Mouse (Mus musculus) forebrain, postnatal 0 days (tissue): ENCODE data around the gene 4930404N11Rik. TPM values are rescaled to one million over a fixed set of nuclear protein-coding genes. Genes with fewer than 3 reads are reported as not detected.

Experiments
- ATAC-seq: fragments of 200-750 bp; cut with Nextera tagmentation; 2 replicates; pipeline ENCODE4 v1.8.0; 2017; ENCODE audit warnings: mild to moderate bottlenecking, moderate library complexity
- DNase-seq: peaks from one replicate; pipeline ENCODE4 v3.0.0-alpha.2; 2015
- H3K27ac ChIP-seq: fragments of 300-500 bp; sonication (generic); 2 replicates; pipeline ENCODE4 v1.5.1; 2014; ENCODE audit warnings: low read depth, mild to moderate bottlenecking, antibody characterized with exemption, low read length, moderate library complexity, mixed read lengths
- H3K27me3 ChIP-seq: fragments of 300-500 bp; sonication (generic); 2 replicates; pipeline ENCODE4 v1.6.1; 2014; ENCODE audit warnings: mild to moderate bottlenecking, low read length, mixed read lengths; ENCODE audit not compliant: insufficient read depth
- H3K36me3 ChIP-seq: fragments of 300-500 bp; sonication (generic); 2 replicates; pipeline ENCODE4 v1.6.1; 2014; ENCODE audit warnings: mild to moderate bottlenecking, moderate library complexity; ENCODE audit not compliant: insufficient read depth
- H3K4me1 ChIP-seq: fragments of 300-500 bp; sonication (generic); 2 replicates; pipeline ENCODE4 v1.6.1; 2014; ENCODE audit warnings: antibody characterized with exemption; ENCODE audit not compliant: insufficient read depth
- H3K4me2 ChIP-seq: fragments of 300-500 bp; sonication (generic); 2 replicates; pipeline ENCODE4 v1.6.1; 2014; ENCODE audit warnings: low read depth, mild to moderate bottlenecking, moderate library complexity
- H3K4me3 ChIP-seq: fragments of 300-500 bp; sonication (generic); 2 replicates; pipeline ENCODE4 v1.5.1; 2014; ENCODE audit warnings: low read depth, low read length, mixed read lengths
- H3K9ac ChIP-seq: fragments of 300-500 bp; sonication (generic); 2 replicates; pipeline ENCODE4 v1.6.1; 2014; ENCODE audit warnings: mild to moderate bottlenecking
- H3K9me3 ChIP-seq: fragments of 300-500 bp; sonication (generic); 2 replicates; pipeline ENCODE4 v1.6.1; 2016; ENCODE audit warnings: low read length
- CTCF ChIP-seq: sonication (generic); IDR thresholded peaks from 2 replicates; pipeline ENCODE4 v1.5.1; 2016; ENCODE audit warnings: antibody characterized with exemption, control low read depth, low read depth
- WGBS: fragments of 180-500 bp; shearing (Covaris S2); extraction: QIAGEN DNeasy Blood & Tissue Kit; methylation state at CpG from one replicate; pipeline ENCODE4 v1.1.7; 2014; 5-methylcytosine and 5-hydroxymethylcytosine counted together
- polyA plus RNA-seq: library from polyadenylated mRNA; unstranded; fragments of >200 nt; fragmentation: Nextera tagmentation; extraction: Ambion mirVana; gene quantifications from 2 replicates; pipeline ENCODE4 v1.2.1, GENCODE M21; 2015
- total RNA-seq: library from RNA; depleted of rRNA; stranded (reverse); fragments of >200 nt; gene quantifications from 2 replicates; pipeline ENCODE4 v1.2.3, GENCODE M21; 2014

4930404N11Rik gene
- total and polyA plus RNA-seq, 2 experiments from 2014 or later: 0.16 TPM; not detected in 1

- no peak for TF ChIP-seq CTCF
- WGBS: 74% methylated on average over 10 of the region's 10 CpGs
Observed at GRCm38 (mm10) chr10:81329194-81329975, 36.2 kb downstream of the 4930404N11Rik start.

GRCm38 (mm10) chr10:81328386-81328785 lies 37.2 kb downstream of the 4930404N11Rik start, which contains the start of gene Tbxa2r:
Tbxa2r (plus strand) TSS chr10:81328731.
- ATAC-seq (no peak), DNase-seq (no peak)
- Histone ChIP-seq H3K9me3 (no peaks in the 10 kb centered on the region), H3K36me3 (peaks cover 44% of the 10 kb centered on the region), H3K27me3 (no peaks in the 10 kb centered on the region), H3K4me1 (no peaks in the 10 kb centered on the region), H3K4me2 (no peak within 1 kb of the TSS), H3K27ac (no peak within 1 kb of the TSS), H3K4me3 (no peak within 1 kb of the TSS), H3K9ac (no peak within 1 kb of the TSS)
- no peak for TF ChIP-seq CTCF
- WGBS: 32% methylated on average over 10 of the region's 10 CpGs

More at GRCm38 (mm10) chr10:81329194-81329975, 36.2 kb downstream of the 4930404N11Rik start:
- Histone ChIP-seq H3K27ac (no peak overlapping the region), H3K36me3 (peaks cover 34% of the 10 kb centered on the region), H3K27me3 (no peaks in the 10 kb centered on the region), H3K4me3 (no peak overlapping the region), H3K9me3 (no peaks in the 10 kb centered on the region), H3K9ac (no peak overlapping the region), H3K4me2 (no peak overlapping the region), H3K4me1 (no peaks in the 10 kb centered on the region)
- DNase-seq (no peak), ATAC-seq (no peak)

- ATAC-seq: no peak
- no peaks in the 10 kb centered on the region for H3K9me3 ChIP-seq
- no peaks in the 10 kb centered on the region for H3K4me1 ChIP-seq
- no peak overlapping the region for H3K27ac ChIP-seq
- H3K27me3 ChIP-seq: no peaks in the 10 kb centered on the region
- TF ChIP-seq CTCF: no peak
- no peak overlapping the region for H3K4me2 ChIP-seq
- WGBS: 63% methylated on average over 2 of the region's 2 CpGs
- no peak overlapping the region for H3K4me3 ChIP-seq
- H3K36me3 ChIP-seq: peaks cover 48% of the 10 kb centered on the region
- H3K9ac ChIP-seq: no peak overlapping the region
- no peak for DNase-seq
Observed at GRCm38 (mm10) chr10:81327959-81328358, 37.7 kb downstream of the 4930404N11Rik start.

DNA sequence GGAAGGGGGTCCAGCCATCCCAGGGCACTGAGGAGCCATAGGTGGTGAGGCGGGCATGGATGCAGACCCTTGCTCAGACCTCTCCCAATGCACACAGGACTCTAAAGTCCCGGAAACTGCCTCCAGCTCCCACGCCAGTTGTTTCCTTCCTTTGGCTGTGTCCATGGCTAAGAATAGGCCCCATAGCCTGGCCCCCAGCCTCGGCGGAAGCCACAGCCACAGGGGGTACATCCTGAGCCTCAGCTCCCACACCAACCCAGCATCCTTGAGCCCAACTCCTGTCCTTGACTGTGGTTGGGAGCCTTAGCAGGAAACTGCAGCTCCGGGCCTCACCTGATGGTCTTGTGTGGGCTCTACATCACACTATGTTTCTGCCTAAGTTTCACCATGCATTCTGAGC lies 38.8 kb downstream of the 4930404N11Rik start:
- no peak for TF ChIP-seq CTCF
- 88% methylated on average over 6 of the region's 6 CpGs for WGBS
- Histone ChIP-seq H3K4me1 (0 out of 2 replicates have a peak, but pooled peaks cover 1% of the 10 kb centered on the region), H3K27ac (0 out of 2 replicates have a peak overlapping the region, but pooled peaks have one; percentile 40), H3K4me2 (no peak overlapping the region), H3K4me3 (no peak overlapping the region), H3K36me3 (peaks cover 54% of the 10 kb centered on the region), H3K27me3 (no peaks in the 10 kb centered on the region), H3K9ac (no peak overlapping the region), H3K9me3 (no peaks in the 10 kb centered on the region)
- no peak for ATAC-seq
- no peak for DNase-seq

DNA sequence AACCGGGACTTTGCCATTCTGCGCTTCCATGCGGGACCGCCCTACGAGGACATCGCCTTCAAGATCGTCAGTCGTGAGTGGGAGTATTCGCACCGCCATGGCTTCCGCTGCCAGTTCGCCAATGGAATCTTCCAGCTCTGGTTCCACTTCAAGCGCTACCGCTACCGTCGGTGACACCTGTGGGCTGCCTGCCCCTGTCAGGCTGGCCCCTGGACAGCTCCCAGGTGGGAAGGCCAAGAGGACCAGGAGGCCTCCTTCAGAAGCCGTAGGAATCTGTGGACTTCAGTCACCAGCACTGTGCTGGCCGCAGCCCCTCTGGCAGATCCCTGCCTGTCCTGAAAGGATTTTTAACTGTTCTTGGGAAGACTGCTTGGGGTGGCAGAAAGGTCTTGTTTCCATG lies 39.8 kb downstream of the 4930404N11Rik start:
- H3K4me2 ChIP-seq: no peak overlapping the region
- no peak for DNase-seq
- no peak overlapping the region for H3K27ac ChIP-seq
- no peak for TF ChIP-seq CTCF
- no peaks in the 10 kb centered on the region for H3K9me3 ChIP-seq
- H3K4me1 ChIP-seq: 0 out of 2 replicates have a peak, but pooled peaks cover 5% of the 10 kb centered on the region
- H3K36me3 ChIP-seq: peaks cover 54% of the 10 kb centered on the region
- no peak overlapping the region for H3K9ac ChIP-seq
- H3K4me3 ChIP-seq: no peak overlapping the region
- WGBS: 94% methylated on average over 18 of the region's 18 CpGs
- no peak for ATAC-seq
- H3K27me3 ChIP-seq: no peaks in the 10 kb centered on the region

DNA sequence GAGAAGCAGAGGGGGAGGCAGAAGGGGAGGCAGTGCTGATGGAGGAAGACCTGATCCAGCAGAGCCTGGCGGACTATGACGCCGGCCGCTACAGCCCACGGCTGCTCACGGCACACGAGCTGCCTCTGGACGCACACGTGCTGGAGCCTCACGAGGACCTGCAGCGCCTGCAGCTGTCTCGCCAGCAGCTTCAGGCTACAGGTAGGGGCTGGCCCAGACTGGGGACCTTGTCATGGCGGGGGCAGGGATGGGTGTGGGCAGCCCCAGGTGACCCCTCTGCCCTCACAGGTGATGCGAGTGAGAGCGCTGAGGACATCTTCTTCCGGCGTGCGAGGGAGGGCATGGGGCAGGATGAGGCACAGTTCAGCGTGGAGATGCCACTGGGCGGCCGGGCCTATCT lies 40.4 kb downstream of the 4930404N11Rik start:
- H3K27me3 ChIP-seq: no peaks in the 10 kb centered on the region
- no peaks in the 10 kb centered on the region for H3K9me3 ChIP-seq
- ATAC-seq (no peak), DNase-seq (no peak)
- WGBS: 95% methylated on average over 21 of the region's 21 CpGs
- H3K4me2 ChIP-seq: no peak overlapping the region
- peaks cover 54% of the 10 kb centered on the region for H3K36me3 ChIP-seq
- no peak for TF ChIP-seq CTCF
- no peak overlapping the region for H3K4me3 ChIP-seq
- H3K27ac ChIP-seq: no peak overlapping the region
- H3K9ac ChIP-seq: no peak overlapping the region
- H3K4me1 ChIP-seq: 0 out of 2 replicates have a peak, but pooled peaks cover 5% of the 10 kb centered on the region

GRCm38 (mm10) chr10:81323791-81324530 lies 41.7 kb downstream of the 4930404N11Rik start:
- no peak for DNase-seq
- Histone ChIP-seq H3K4me3 (no peak overlapping the region), H3K9me3 (no peaks in the 10 kb centered on the region), H3K4me1 (0 out of 2 replicates have a peak, but pooled peaks cover 5% of the 10 kb centered on the region), H3K27ac (no peak overlapping the region), H3K9ac (no peak overlapping the region), H3K4me2 (no peak overlapping the region), H3K36me3 (peaks cover 54% of the 10 kb centered on the region), H3K27me3 (no peaks in the 10 kb centered on the region)
- TF ChIP-seq CTCF: no peak
- WGBS: 94% methylated on average over 18 of the region's 18 CpGs
- no peak for ATAC-seq
